Mouse (Mus musculus): ENCODE measurements at regions not wholly inside any gene's neighbourhood (a gene's known extent, or its start where the extent isn't known, plus 50 kb on each side); places are given as distances from the start of the nearest gene placed in this dataset.

- no peak for TF ChIP-seq CTCF (IDR thresholded peaks at IDR 0.05)
- no peak overlapping the region for H3K9ac ChIP-seq (replicated peaks; ENCODE audit: low read length, poor library complexity, severe bottlenecking)
- H3K4me3 ChIP-seq (ENCODE audit: low read depth, low read length) = no peak overlapping the region
- DNase-seq (ENCODE audit: low spot score) = no peak
- H3K4me1 ChIP-seq (ENCODE audit: insufficient read depth, low read length) = no peaks in the 10 kb centered on the region
- 77% methylated on average over 5 of the region's 5 CpGs for WGBS
- no peak overlapping the region for H3K27ac ChIP-seq (ENCODE audit: low read depth, low read length)
- H3K36me3 ChIP-seq (ENCODE audit: insufficient read depth, low read length) = no peaks in the 10 kb centered on the region
- no peaks in the 10 kb centered on the region for H3K27me3 ChIP-seq (ENCODE audit: insufficient read depth, low read length)
- ATAC-seq (ENCODE audit: low FRiP score) = no peak
- H3K9me3 ChIP-seq (ENCODE audit: low read length) = no peaks in the 10 kb centered on the region
- no peak overlapping the region for H3K4me2 ChIP-seq (ENCODE audit: low read depth, low read length, poor library complexity, severe bottlenecking)
Measured at GRCm38 (mm10) chr11:111321576-111321975, 255.6 kb downstream of the Kcnj2 start.

- H3K36me3 ChIP-seq (ENCODE audit: insufficient read depth, low read length) = no peaks in the 10 kb centered on the region
- H3K27me3 ChIP-seq (ENCODE audit: insufficient read depth, low read length) = no peaks in the 10 kb centered on the region
- H3K4me1 ChIP-seq (ENCODE audit: insufficient read depth, low read length) = no peaks in the 10 kb centered on the region
- H3K4me3 ChIP-seq (ENCODE audit: low read depth, low read length) = no peak overlapping the region
- TF ChIP-seq CTCF (IDR thresholded peaks at IDR 0.05) = no peak
- no peaks in the 10 kb centered on the region for H3K9me3 ChIP-seq (ENCODE audit: low read length)
- no peak for ATAC-seq (ENCODE audit: low FRiP score)
- 71% methylated on average over 5 of the region's 5 CpGs for WGBS
- H3K9ac ChIP-seq (replicated peaks; ENCODE audit: low read length, poor library complexity, severe bottlenecking) = no peak overlapping the region
- DNase-seq (ENCODE audit: low spot score) = no peak
- no peak overlapping the region for H3K4me2 ChIP-seq (ENCODE audit: low read depth, low read length, poor library complexity, severe bottlenecking)
- H3K27ac ChIP-seq (ENCODE audit: low read depth, low read length) = no peak overlapping the region
Measured at GRCm38 (mm10) chr11:111324453-111325010, 258.6 kb downstream of the Kcnj2 start.

GRCm38 (mm10) chr11:111326915-111327314 lies 261.0 kb downstream of the Kcnj2 start:
- H3K4me2 ChIP-seq (ENCODE audit: low read depth, low read length, poor library complexity, severe bottlenecking) = no peak overlapping the region
- no peak for ATAC-seq (ENCODE audit: low FRiP score)
- no peak for DNase-seq (ENCODE audit: low spot score)
- no peak for TF ChIP-seq CTCF (IDR thresholded peaks at IDR 0.05)
- H3K9ac ChIP-seq (replicated peaks; ENCODE audit: low read length, poor library complexity, severe bottlenecking) = no peak overlapping the region
- no peaks in the 10 kb centered on the region for H3K9me3 ChIP-seq (ENCODE audit: low read length)
- 82% methylated on average over 3 of the region's 3 CpGs for WGBS
- no peak overlapping the region for H3K27ac ChIP-seq (ENCODE audit: low read depth, low read length)
- H3K27me3 ChIP-seq (ENCODE audit: insufficient read depth, low read length) = no peaks in the 10 kb centered on the region
- no peaks in the 10 kb centered on the region for H3K36me3 ChIP-seq (ENCODE audit: insufficient read depth, low read length)
- no peaks in the 10 kb centered on the region for H3K4me1 ChIP-seq (ENCODE audit: insufficient read depth, low read length)
- no peak overlapping the region for H3K4me3 ChIP-seq (ENCODE audit: low read depth, low read length)

GRCm38 (mm10) chr11:111328258-111328657 lies 262.3 kb downstream of the Kcnj2 start:
- Histone ChIP-seq H3K4me2 (ENCODE audit: low read depth, low read length, poor library complexity, severe bottlenecking) (no peak overlapping the region), H3K27me3 (ENCODE audit: insufficient read depth, low read length) (no peaks in the 10 kb centered on the region), H3K4me3 (ENCODE audit: low read depth, low read length) (no peak overlapping the region), H3K36me3 (ENCODE audit: insufficient read depth, low read length) (no peaks in the 10 kb centered on the region), H3K9ac (replicated peaks; ENCODE audit: low read length, poor library complexity, severe bottlenecking) (no peak overlapping the region), H3K9me3 (ENCODE audit: low read length) (no peaks in the 10 kb centered on the region), H3K27ac (ENCODE audit: low read depth, low read length) (no peak overlapping the region), H3K4me1 (ENCODE audit: insufficient read depth, low read length) (no peaks in the 10 kb centered on the region)
- ATAC-seq (ENCODE audit: low FRiP score) = no peak
- no peak for TF ChIP-seq CTCF (IDR thresholded peaks at IDR 0.05)
- DNase-seq (ENCODE audit: low spot score) = no peak
- WGBS = 43% methylated on average over 1 of the region's 1 CpGs

GRCm38 (mm10) chr11:111331592-111331991 lies 265.6 kb downstream of the Kcnj2 start:
- TF ChIP-seq CTCF (IDR thresholded peaks at IDR 0.05) = no peak
- ATAC-seq (ENCODE audit: low FRiP score) (no peak), DNase-seq (ENCODE audit: low spot score) (no peak)
- Histone ChIP-seq H3K27me3 (ENCODE audit: insufficient read depth, low read length) (no peaks in the 10 kb centered on the region), H3K27ac (ENCODE audit: low read depth, low read length) (no peak overlapping the region), H3K4me3 (ENCODE audit: low read depth, low read length) (no peak overlapping the region), H3K4me1 (ENCODE audit: insufficient read depth, low read length) (no peaks in the 10 kb centered on the region), H3K4me2 (ENCODE audit: low read depth, low read length, poor library complexity, severe bottlenecking) (no peak overlapping the region), H3K9ac (replicated peaks; ENCODE audit: low read length, poor library complexity, severe bottlenecking) (no peak overlapping the region), H3K9me3 (ENCODE audit: low read length) (no peaks in the 10 kb centered on the region), H3K36me3 (ENCODE audit: insufficient read depth, low read length) (no peaks in the 10 kb centered on the region)

- no peak overlapping the region for H3K4me2 ChIP-seq (ENCODE audit: low read depth, low read length, poor library complexity, severe bottlenecking)
- H3K4me1 ChIP-seq (ENCODE audit: insufficient read depth, low read length) = no peaks in the 10 kb centered on the region
- DNase-seq (ENCODE audit: low spot score) (no peak), ATAC-seq (ENCODE audit: low FRiP score) (no peak)
- no peaks in the 10 kb centered on the region for H3K27me3 ChIP-seq (ENCODE audit: insufficient read depth, low read length)
- TF ChIP-seq CTCF (IDR thresholded peaks at IDR 0.05) = no peak
- H3K4me3 ChIP-seq (ENCODE audit: low read depth, low read length) = no peak overlapping the region
- H3K27ac ChIP-seq (ENCODE audit: low read depth, low read length) = no peak overlapping the region
- WGBS = 89% methylated on average over 3 of the region's 3 CpGs
- no peak overlapping the region for H3K9ac ChIP-seq (replicated peaks; ENCODE audit: low read length, poor library complexity, severe bottlenecking)
- H3K9me3 ChIP-seq (ENCODE audit: low read length) = no peaks in the 10 kb centered on the region
- no peaks in the 10 kb centered on the region for H3K36me3 ChIP-seq (ENCODE audit: insufficient read depth, low read length)
Measured at GRCm38 (mm10) chr11:111333021-111333420, 267.1 kb downstream of the Kcnj2 start.

All from midbrain, postnatal 0 days (tissue).